Comparison of ENCODE assay signal across 9 mouse cellular contexts in genomic region chr11:23565761-23566160, GRCm38 (mm10). TPM values are rescaled to one million over a fixed set of nuclear protein-coding genes. Genes with fewer than 3 reads are reported as not detected.
DNase-seq lines count a peak whose midpoint lies in the region; ATAC-seq lines count a peak whose summit lies in the region.
"Had no signal": no experiment of that assay in that cellular context is flagged by ENCODE, and none has a peak within 500 bp of the region (broad histone marks: within the 10 kb centered on the region; RNA-seq: fewer than 3 reads in every experiment).

No protein-coding gene starts in this region.

- no peak overlapping the region for H3K9ac ChIP-seq in forebrain, embryonic 15.5 days (replicated peaks)
- H3K9ac ChIP-seq in hindbrain, embryonic 11.5 days (ENCODE audit: low read depth, low read length): no peak overlapping the region
- H3K9ac ChIP-seq: limb, embryonic 13.5 days had no signal

- DNase-seq in ES-CJ7 (ENCODE audit: low read depth, low spot score): peak; percentile 88
- DNase-seq in c-Kit-positive CD71-negative TER-119-negative erythroid progenitor cells, embryonic 14.5 days (ENCODE audit: low read depth): peak; percentile 71
- peak; percentile 86 for DNase-seq in hindbrain, embryonic 11.5 days (ENCODE audit: low spot score)
- peak; percentile 69 for DNase-seq in layer of hippocampus, adult 9-11 months
- peak; percentile 82 for DNase-seq in lung, postnatal 10 days
- DNase-seq in retina, embryonic 14.5 days (ENCODE audit: low spot score): peak; percentile 83
- peak; percentile 86 for DNase-seq in thymus, postnatal 4 days

- no peak overlapping the region for H3K4me2 ChIP-seq in forebrain, embryonic 15.5 days (replicated peaks)
- H3K4me2 ChIP-seq in hindbrain, embryonic 11.5 days (replicated peaks; ENCODE audit: low read depth, low read length): no peak overlapping the region
- H3K4me2 ChIP-seq: limb, embryonic 13.5 days had no signal

- no peak overlapping the region for H3K27ac ChIP-seq in forebrain, embryonic 15.5 days (replicated peaks)
- no peak overlapping the region for H3K27ac ChIP-seq in hindbrain, embryonic 11.5 days (ENCODE audit: low read depth, low read length)
- H3K27ac ChIP-seq: limb, embryonic 13.5 days had no signal

- peak; percentile 64 for ATAC-seq in forebrain, embryonic 15.5 days (replicated peaks)
- ATAC-seq in hindbrain, embryonic 11.5 days (ENCODE audit: low FRiP score): peak; percentile 59

- H3K27me3 ChIP-seq in forebrain, embryonic 15.5 days: no peaks in the 10 kb centered on the region
- H3K27me3 ChIP-seq in hindbrain, embryonic 11.5 days (ENCODE audit: control insufficient read depth, insufficient read depth, low read length): no peaks in the 10 kb centered on the region
- H3K27me3 ChIP-seq: limb, embryonic 13.5 days had no signal

- WGBS in forebrain, embryonic 15.5 days: 51% methylated on average over 6 of the region's 6 CpGs
- 59% methylated on average over 6 of the region's 6 CpGs for WGBS in hindbrain, embryonic 11.5 days

- no peaks in the 10 kb centered on the region for H3K9me3 ChIP-seq in forebrain, embryonic 15.5 days
- H3K9me3 ChIP-seq in hindbrain, embryonic 11.5 days (ENCODE audit: control insufficient read depth, low read length): no peaks in the 10 kb centered on the region
- H3K9me3 ChIP-seq: limb, embryonic 13.5 days had no signal

- H3K4me3 ChIP-seq in forebrain, embryonic 15.5 days: no peak overlapping the region
- H3K4me3 ChIP-seq in hindbrain, embryonic 11.5 days (ENCODE audit: low read depth, low read length): no peak overlapping the region
- H3K4me3 ChIP-seq: limb, embryonic 13.5 days had no signal

- no peaks in the 10 kb centered on the region for H3K4me1 ChIP-seq in forebrain, embryonic 15.5 days
- H3K4me1 ChIP-seq in hindbrain, embryonic 11.5 days (replicated peaks; ENCODE audit: control insufficient read depth, insufficient read depth, low read length): no peaks in the 10 kb centered on the region
- H3K4me1 ChIP-seq: limb, embryonic 13.5 days had no signal

- peaks cover 33% of the 10 kb centered on the region for H3K36me3 ChIP-seq in forebrain, embryonic 15.5 days
- H3K36me3 ChIP-seq in hindbrain, embryonic 11.5 days (ENCODE audit: control insufficient read depth, insufficient read depth, low read length): no peaks in the 10 kb centered on the region

RNA-seq across cellular contexts. Expression of gene 1700093K21Rik, which starts 44.8 kb away (rescaled TPM):
- 0.13 TPM in 1 of 2 replicates, not detected in the other for polyA plus RNA-seq in forebrain, embryonic 15.5 days (2015; fragmentation: Nextera tagmentation; extraction: Ambion mirVana)
- polyA plus RNA-seq in hindbrain, embryonic 11.5 days (2014; fragmentation: Nextera tagmentation; extraction: Ambion mirVana): 0.17 TPM in 1 of 2 replicates, not detected in the other
- polyA plus RNA-seq: limb, embryonic 13.5 days had no signal
